Mouse (Mus musculus) WW6 (cell line): ENCODE results near the gene Slc35e4.
"Not testable (repeated sequence)": the region's sequence is repeated elsewhere in the genome, so short reads cannot be mapped to it uniquely, and the experiment has no call there.

ENCODE experiments used
- DNase-seq: peaks from one replicate; pipeline ENCODE4 v3.0.0-alpha.2; 2013; ENCODE audit warnings: low read depth, low spot score

Slc35e4 gene

DNA sequence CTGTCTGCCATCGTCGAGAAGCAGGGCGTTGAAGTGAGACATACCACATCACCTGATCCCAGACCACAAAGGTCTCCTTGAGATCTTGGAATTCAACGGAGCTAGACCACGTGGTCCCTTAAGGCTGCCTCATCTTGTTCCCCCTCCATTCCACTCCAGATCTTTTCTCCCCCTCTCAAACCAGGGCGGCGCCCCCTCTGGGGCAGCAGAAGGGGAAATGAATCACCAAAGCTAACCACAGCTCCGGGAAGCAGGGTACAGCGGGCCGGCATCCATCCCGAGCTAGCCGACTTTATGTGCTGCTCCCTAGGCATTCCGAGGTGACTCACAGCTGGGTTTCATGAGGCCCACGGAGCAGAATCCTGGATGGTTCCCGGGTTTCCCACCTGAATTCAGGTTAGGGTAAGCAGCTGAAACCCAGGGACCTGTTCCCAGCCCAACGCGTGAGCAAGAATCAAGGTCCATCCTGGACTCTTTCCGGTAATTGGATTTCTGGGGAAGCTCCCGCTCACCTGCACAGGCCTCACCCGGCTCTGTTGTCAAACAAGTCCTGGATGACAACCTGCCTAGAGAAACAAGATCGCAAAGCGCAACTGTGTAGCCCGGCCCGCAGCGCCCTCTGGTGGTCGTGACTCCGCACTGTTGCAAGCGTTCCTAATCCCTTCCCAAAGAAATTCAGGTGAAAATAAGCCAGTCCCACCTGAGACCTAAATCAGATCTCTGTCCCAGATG is at the start of gene Slc35e4:
TSS of gene Slc35e4 (minus strand) at position 556 of the 732 bp plus-strand sequence.
- peak; percentile 81 for DNase-seq

DNA sequence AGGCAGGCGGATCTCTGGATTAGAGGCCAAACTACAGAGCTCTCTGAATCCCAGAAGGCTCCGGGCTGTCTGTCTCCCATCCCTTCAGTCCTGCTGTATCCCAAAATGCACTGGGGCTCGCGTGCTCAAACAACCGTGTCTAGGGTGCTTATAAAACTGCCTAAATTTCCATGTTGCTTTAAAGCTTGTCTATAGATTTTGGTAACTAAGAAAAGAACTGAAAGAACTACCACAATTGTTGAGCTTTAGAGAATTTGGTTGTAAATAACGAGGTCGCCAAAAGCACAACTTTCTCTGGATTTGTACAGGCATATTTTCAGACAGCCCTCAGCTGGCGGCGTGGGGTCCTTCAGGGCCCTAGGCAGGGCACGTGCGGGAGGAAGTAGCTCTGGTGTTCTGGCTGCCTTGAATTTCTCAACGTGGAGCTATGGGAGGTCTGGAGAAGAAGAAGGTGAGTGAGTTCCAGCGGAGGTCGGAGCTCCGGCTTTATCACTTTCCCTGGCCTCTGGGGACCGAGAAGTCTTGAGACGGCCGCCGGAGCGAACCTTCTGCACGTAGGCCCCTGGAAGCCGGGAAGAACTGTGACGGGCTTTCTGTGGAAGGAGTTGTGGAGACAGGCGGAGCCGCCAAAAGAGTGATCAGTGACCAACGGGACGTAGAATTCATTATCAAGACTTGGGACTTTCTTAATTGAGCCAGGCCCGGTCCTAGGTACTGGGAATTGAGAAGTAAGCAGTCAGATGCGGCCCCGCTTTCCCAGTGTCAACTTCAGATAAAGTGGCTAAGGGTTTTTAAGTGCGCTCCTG is 49.3 kb upstream of the Slc35e4 start, which contains the start of gene Pes1:
TSS of gene Pes1 (plus strand) at position 366 of the 806 bp plus-strand sequence.
- peak; percentile 84 for DNase-seq

DNA sequence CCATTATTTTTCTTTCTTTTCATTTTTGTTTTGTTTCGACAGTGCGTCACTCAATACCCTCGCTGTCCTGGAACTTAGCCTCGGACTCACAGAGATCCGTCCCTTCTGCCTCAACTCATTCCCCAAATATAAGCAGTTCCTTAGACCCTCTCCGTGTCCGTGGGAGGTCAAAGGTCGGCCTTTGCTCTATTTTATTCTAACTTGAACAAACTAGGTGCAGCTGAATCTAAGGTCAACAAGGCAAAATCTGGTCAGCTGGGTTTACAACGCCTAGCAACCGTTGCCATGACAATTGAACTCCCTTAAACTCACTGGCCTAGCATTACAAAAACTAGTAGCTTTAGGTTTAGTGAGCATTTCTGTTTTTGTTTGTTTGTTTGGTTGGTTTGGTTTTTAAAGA is 48.7 kb upstream of the Slc35e4 start:
- no peak for DNase-seq

DNA sequence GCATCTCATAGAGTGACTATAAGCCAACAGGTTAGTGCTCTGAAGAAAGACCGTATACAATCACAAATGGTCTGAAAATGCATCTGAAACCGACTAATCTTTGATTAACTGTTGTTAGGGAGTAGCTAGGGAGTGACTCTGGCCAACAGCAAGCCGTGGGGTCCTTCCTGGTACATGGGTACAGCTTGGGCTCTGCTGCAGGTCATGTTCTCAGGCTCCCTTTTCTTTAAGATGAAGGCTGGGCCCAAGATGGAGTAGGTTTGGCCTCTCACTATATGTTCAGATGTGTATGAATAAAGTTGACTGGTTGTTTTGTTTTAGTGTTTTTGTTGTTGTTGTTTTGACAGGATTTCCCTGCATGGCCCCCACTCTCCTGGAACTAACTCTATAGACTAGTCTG is 47.3 kb upstream of the Slc35e4 start:
- no peak for DNase-seq

DNA sequence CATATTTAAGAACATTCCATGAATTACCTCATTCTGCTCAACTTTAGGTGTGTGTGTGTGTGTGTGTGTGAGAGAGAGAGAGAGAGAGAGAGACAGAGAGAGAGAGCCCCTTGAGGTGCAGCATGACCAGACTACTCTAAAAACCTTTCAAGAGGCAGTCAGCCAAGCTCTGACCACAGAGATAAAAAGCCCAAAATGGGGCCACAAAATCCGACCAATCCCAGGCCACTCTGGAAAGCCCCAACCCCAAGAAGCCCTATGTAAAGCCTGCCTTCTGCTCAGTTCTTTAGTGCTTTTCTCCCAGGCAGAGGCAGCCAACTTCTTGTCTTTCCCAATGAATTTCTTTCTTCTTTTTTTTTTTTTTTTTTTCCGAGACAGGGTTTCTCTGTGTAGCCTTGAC is 46.4 kb upstream of the Slc35e4 start:
- DNase-seq: no peak

DNA sequence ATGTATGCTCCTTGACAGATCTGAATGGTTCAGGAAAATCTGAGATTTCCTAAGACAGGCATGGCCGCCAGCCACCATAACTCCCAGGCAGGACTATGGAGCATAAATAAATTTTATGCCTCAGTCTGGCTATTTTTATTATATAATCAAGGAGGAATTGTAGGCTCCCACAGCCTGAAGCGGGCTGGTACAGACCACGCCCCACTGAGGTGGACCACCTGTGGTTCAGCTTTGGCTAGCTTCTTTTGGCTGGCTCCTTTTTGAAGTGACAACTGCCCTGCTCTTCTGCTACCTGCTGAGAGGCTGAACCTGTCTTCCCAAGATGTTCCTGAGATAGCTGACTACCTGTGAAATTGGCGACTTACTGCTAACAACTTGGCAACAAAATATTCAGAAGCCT is 40.9 kb upstream of the Slc35e4 start:
- DNase-seq: not testable (repeated sequence)

DNA sequence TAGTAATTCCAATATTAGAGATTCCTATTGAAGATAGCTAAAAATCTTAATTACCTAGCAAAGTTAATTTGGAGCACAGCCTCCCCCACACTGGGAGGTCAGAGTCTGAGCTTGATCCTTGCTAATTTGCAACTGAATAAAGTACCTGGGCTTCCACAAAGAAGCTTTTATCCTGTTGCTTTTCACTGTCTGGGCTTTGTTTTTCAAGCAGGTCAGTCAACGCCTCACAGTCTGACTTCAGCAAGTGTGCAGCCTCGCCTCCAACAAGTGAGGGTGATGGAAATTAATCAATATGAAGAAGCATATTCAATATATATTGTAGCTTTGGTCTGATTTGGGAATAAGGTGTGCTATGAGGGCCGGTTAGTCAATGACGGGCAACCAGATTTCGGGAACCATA is 40.4 kb upstream of the Slc35e4 start:
- DNase-seq: not testable (repeated sequence)

DNA sequence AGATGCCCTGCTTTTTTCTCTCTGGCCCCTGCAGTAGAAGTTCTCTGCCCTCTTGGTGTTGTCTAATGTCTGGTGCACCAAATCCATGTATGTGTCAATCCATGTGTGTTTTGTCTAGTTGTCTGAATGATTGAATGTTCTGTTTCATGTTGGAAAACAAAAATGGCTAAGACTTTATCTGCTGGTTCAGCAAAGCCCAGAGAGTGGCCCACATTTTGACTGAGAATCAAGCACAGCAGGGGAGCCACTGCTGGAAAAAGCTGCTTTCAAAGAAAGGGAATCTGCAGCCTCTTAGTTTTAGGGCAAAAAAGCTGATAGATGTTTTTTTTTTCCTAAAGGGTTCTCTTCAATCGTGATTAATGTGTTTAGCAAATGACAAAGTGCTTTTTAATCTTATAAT is 31.9 kb upstream of the Slc35e4 start:
- DNase-seq: no peak

DNA sequence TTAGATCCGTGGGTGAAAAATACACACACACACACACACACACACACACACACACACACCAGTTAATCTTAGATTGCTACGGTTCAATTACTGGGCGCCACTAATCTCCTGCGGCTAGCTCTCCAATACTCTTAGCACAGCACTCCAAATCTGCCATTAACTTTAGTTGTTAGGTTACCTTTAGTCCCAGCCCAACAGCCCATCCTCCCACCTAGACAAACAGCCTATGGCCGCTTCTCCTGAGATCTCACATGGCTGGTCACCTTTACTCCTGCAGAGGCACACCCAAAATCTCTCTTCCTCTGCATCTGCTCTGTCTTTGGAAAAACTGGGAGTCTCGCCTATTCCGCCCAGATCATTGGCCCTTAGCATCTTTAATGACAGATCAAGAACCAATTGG is 26.9 kb upstream of the Slc35e4 start:
- DNase-seq: no peak

DNA sequence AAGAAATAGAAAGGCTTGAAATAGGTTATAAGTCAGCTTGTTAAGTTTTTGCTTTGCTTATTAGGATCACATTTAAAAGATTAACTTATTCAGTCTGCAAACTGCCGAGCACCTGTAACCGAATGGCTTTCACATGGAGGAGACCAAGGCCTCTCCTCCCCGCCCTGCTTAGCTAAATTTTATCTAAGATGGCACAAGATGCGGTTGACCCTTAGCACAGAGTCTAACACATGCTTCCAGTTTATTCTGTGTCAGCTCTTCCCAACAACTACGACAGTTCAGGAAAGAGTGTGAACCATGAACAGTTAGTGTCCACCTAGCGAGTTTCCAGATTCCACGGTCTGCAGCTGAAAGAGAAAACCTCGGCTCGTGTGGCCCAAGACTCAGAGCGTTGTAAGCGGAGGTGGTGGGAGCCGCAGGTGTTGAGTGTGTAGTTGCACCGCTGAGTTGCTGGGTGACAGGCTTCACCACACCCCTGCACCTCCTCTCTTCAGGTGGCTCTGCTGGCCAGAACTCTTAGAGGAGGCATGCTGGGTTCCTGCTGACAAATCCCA is 22.9 kb upstream of the Slc35e4 start:
- DNase-seq: no peak

DNA sequence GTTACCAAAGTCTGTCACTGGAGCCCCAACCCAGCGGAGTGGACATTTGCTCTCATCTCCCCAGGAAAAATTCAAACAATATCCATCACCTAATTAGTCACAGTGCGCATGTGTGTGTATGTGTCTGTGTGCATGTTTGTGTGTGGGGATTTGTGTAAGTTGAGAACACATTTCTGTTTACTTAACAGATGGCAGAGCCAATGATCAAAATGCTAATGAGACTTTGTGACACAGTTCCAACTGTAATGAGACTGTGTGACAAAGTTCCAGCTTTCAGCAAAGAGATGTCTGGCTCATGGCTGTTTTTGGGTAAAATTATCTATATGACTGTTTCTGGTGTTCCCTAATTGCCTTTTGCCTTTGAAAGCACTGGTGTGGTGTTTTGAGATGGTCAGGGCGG is 21.9 kb upstream of the Slc35e4 start:
- DNase-seq: no peak

DNA sequence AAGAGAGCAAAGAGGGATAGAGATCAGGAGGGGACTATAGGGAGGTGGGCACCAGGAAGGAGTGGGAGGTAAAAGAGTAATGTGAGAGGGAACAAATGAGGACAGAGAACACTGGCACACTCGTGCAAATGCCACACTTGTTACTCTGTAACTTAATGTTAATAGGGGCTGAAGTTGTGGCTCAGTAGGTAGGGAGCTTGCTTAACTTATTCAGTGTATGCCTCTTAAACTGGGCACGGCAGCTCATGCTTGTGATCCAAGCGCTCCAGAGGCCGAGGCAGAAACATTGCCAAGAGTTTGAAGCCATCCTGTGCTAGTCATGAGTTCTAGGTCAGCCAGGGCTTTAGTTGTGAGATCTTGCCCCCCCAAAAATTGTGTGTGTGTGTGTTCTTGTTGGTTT is 20.7 kb upstream of the Slc35e4 start:
- DNase-seq: no peak

DNA sequence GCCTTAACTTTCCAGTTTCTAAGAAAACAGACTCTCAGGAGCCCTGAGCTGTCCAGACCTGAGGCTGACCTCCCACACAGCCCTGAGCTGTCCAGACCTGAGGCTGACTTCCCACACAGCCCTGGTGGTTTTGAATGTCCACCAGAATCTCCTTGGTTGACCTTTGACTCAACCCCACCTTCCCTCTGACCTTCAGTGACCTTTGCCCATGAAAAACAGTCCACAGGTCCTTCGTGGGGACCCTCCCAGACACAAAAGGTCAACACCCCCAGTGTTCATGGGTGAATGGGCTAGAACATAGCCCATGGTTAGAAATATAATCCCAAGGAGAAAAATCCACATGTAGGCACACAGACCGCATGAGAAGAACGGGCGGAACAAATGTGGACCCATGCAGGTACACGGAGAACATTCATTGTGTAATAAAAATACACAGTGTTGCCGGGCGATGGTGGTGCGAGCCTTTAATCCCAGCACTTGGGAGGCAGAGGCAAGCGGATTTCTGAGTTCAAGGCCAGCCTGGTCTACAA is 19.4 kb upstream of the Slc35e4 start:
- DNase-seq: no peak

DNA sequence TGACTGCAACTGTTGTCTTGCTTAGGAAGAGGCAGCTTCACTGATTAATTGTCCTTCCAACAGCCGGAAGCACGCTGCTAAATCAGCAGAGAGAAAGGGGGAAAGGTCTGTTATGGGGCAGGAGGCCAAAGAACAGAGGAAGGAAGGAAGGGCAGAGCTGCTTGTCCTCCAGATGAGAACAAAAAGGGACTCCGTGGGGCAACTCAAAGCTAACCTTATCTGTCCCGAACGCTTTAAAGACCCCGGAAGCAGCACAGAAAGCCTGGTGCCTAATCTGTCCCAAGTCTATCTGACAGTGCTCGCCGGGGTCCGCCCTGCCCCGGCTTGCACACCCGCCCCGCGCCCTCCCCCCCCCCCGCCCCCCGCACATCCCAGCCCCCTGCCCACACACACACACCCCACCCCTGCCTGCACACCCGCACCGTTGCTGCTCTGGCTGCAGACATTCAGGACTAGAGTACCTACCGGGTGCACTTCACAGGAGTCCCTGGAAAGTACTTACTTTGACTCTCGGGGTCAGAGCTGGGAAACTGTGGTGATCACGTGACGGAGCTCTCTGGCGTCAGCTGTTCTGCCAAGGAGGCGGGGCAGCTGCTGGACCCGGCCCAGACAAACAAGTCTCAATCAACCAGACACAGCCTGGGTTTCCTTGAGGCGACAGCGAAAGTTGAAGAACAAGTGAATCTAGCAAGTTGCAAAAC is 17.2 kb upstream of the Slc35e4 start, which contains the start of gene Tcn2:
TSS of gene Tcn2 (minus strand) at position 649 of the 701 bp plus-strand sequence.
- DNase-seq: peak; percentile 66

DNA sequence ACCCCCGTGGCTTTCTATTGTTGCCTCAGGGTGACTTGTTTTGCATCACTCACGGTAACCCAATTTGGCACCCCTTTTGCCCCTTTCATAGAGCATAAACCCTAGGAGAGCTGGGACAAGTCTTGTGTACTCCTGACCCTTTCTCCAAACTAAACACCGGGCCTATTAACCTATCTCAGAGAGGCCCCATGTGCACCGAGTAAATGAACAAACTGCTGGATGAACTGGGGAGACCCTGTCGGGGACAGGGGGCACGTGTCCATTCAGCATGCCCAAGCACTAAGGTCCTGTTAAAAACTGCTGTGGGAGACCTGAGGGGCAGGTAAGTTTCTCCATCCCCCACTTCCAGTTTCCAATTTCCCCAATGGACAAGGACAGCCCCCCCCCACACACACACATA is 16.5 kb upstream of the Slc35e4 start:
- DNase-seq: no peak

DNA sequence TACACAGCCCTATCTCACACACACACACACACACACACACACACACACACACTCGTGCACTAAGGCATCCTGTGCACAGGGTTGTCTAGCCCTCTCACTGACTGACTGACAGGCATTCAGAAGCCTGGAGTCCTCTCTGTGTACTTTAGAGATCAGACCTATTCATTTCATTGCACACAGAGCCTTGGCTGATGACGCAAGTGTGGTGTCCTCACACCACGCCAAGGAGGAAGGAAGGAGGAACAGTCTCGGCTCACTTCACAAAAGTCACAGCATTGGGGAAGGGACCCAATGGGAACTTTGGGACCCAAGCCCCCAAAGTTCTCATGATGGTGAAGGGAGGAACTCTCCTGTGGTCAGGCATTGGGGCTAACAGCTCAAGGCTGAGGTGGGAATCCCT is 15.6 kb upstream of the Slc35e4 start:
- DNase-seq: no peak

DNA sequence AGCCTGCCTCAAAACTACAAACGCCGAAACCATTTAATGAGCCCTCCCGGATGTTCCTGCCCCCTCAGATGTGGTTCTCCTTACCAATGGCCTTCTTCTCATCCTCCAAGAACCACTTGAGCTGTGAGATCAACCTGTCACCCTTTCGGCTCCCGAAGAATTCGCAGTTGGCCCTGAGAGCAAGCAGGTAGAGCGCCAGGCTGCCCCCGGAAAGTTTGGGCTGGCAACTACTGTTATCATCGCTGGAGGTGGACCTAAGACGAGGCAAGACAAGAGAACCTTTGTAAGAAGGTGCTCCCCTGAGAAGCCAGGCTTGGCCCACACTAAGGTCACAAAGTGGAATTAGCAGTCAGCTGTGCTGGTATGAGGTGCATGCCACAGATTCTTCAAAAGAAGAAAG is 11.5 kb upstream of the Slc35e4 start:
- no peak for DNase-seq

DNA sequence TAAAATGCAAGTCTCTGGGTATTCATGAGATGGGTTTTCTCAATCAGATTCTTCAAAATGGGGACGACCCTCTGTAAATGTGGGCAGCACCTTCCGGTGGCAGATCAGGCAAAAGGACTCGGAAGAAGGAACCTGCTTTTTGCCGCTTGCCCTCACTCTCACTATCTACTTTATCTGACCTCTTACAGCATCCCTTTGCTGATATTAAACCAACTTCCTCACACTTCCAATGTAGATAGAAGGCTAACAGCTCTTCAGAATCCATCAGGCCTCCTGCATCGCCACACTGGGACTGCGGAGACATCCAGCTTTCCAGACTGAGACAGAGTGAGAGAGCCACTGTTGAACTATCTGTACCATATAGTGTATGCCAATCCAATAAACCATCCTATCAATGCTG is 8.3 kb upstream of the Slc35e4 start:
- no peak for DNase-seq

DNA sequence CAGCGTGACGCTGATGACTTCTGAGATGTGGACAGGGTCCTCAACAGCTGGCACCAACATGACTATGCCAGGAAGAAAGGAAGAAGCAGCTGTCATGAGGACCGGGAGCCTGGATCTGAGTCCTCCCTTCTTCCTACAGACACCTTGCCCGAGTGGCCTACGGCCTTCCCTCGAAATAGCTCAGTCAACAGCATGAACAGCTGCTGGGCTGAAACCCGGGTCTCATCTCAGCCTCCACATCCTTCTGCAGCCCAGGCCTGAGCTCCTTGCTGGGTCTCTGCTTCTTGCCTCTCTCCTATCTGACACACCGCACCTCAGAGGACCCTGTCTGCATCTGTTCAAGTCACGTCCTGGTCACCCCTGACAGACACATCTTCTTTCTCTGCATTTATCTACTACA is 7.7 kb upstream of the Slc35e4 start:
- DNase-seq: no peak

DNA sequence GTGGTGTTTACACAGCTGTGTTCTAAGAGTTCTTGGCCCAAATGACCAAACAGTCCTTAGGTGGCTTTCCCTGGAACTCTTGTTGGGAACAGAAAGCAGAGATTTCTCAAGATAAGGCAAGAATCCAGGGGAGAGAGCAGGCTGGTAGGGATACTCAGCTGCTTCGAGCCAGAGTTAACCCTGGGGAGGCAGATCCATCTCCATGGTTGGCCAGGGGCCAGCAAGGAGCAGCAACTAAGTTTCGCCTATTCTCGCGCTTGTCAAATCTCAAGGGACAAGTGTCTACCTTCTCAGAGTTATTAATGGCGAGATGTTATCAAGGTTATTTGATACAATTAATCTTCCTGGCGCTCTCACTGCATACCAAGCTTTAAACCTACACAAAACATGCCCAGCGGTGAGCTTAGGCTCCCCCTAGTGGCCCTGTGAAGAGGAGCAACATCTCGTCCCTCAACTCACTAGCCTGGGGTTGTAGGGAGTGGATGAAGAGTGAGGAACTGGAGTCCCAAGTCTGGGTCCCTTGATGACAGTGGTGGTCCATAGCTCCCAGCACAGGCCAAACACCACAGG is 6.9 kb upstream of the Slc35e4 start:
- DNase-seq: peak; percentile 52

DNA sequence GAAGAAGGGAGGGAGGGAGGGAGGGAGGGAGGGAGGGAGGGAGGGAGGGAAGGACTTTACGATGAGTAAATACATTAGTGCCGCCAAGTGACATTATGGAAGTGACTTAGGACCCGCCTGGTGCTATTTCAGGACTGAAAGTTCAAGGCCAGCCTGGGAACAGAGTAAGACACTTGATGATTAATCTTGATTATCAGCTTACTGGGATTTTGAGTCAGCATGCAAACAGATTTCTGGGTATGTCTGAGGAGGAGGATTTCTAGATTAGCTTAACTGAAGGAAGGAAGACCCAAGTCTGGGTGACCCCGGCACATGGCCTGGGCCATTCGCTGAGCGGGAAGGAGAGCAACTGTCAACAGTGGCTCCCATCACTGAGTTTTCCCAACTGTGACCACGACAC is 6.0 kb upstream of the Slc35e4 start:
- DNase-seq: no peak
